Mouse (Mus musculus): ENCODE results near the gene Ywhab. TPM values are rescaled to one million over a fixed set of nuclear protein-coding genes. Genes with fewer than 3 reads are reported as not detected.

Ywhab gene
- polyA plus RNA-seq, 1 experiment from 2014 or later: 519 TPM

- no peak overlapping the region for H3K4me2 ChIP-seq
- H3K4me3 ChIP-seq (replicated peaks): no peak overlapping the region
- H3K9ac ChIP-seq (replicated peaks): no peak overlapping the region
- H3K27ac ChIP-seq (replicated peaks): no peak overlapping the region
- 93% methylated on average over 5 of the region's 5 CpGs for WGBS
- H3K4me1 ChIP-seq: peaks cover 14% of the 10 kb centered on the region
- ATAC-seq (ENCODE audit: low FRiP score): no peak
- H3K9me3 ChIP-seq (replicated peaks): no peaks in the 10 kb centered on the region
- no peaks in the 10 kb centered on the region for H3K27me3 ChIP-seq (replicated peaks)
- peaks cover 40% of the 10 kb centered on the region for H3K36me3 ChIP-seq
Measured at GRCm38 (mm10) chr2:164010496-164010895, 15.7 kb downstream of the Ywhab start.

- Histone ChIP-seq H3K9me3 (replicated peaks) (no peaks in the 10 kb centered on the region), H3K36me3 (peaks cover 44% of the 10 kb centered on the region), H3K4me1 (peaks cover 10% of the 10 kb centered on the region), H3K27ac (replicated peaks) (no peak overlapping the region), H3K4me3 (replicated peaks) (no peak overlapping the region), H3K4me2 (no peak overlapping the region), H3K9ac (replicated peaks) (no peak overlapping the region), H3K27me3 (replicated peaks) (no peaks in the 10 kb centered on the region)
- ATAC-seq (ENCODE audit: low FRiP score): no peak
- WGBS: 93% methylated on average over 3 of the region's 3 CpGs
Measured at GRCm38 (mm10) chr2:164010944-164011343, 16.2 kb downstream of the Ywhab start.

GRCm38 (mm10) chr2:164015304-164015703 lies 20.5 kb downstream of the Ywhab start:
- H3K9me3 ChIP-seq (replicated peaks): no peaks in the 10 kb centered on the region
- no peak overlapping the region for H3K4me2 ChIP-seq
- peaks cover 82% of the 10 kb centered on the region for H3K36me3 ChIP-seq
- no peaks in the 10 kb centered on the region for H3K27me3 ChIP-seq (replicated peaks)
- H3K27ac ChIP-seq (replicated peaks): no peak overlapping the region
- no peak overlapping the region for H3K4me3 ChIP-seq (replicated peaks)
- no peaks in the 10 kb centered on the region for H3K4me1 ChIP-seq
- 95% methylated on average over 16 of the region's 16 CpGs for WGBS
- no peak for ATAC-seq (ENCODE audit: low FRiP score)
- H3K9ac ChIP-seq (replicated peaks): no peak overlapping the region

GRCm38 (mm10) chr2:164018910-164019309 lies 24.1 kb downstream of the Ywhab start:
- peaks cover 58% of the 10 kb centered on the region for H3K36me3 ChIP-seq
- no peak for ATAC-seq (ENCODE audit: low FRiP score)
- H3K9ac ChIP-seq (replicated peaks): no peak overlapping the region

GRCm38 (mm10) chr2:164019943-164020342 lies 25.2 kb downstream of the Ywhab start:
- Histone ChIP-seq H3K27me3 (replicated peaks) (no peaks in the 10 kb centered on the region), H3K4me1 (no peaks in the 10 kb centered on the region), H3K36me3 (peaks cover 48% of the 10 kb centered on the region), H3K4me2 (no peak overlapping the region), H3K27ac (replicated peaks) (no peak overlapping the region), H3K9me3 (replicated peaks) (no peaks in the 10 kb centered on the region), H3K9ac (replicated peaks) (no peak overlapping the region), H3K4me3 (replicated peaks) (no peak overlapping the region)
- WGBS: 93% methylated on average over 4 of the region's 4 CpGs
- ATAC-seq (ENCODE audit: low FRiP score): no peak

More at GRCm38 (mm10) chr2:164018910-164019309, 24.1 kb downstream of the Ywhab start:
- H3K27me3 ChIP-seq (replicated peaks): no peaks in the 10 kb centered on the region
- no peaks in the 10 kb centered on the region for H3K9me3 ChIP-seq (replicated peaks)
- no peak overlapping the region for H3K4me3 ChIP-seq (replicated peaks)
- no peaks in the 10 kb centered on the region for H3K4me1 ChIP-seq
- 96% methylated on average over 3 of the region's 3 CpGs for WGBS
- no peak overlapping the region for H3K27ac ChIP-seq (replicated peaks)
- H3K4me2 ChIP-seq: no peak overlapping the region

GRCm38 (mm10) chr2:164022104-164022503 lies 27.3 kb downstream of the Ywhab start:
- Histone ChIP-seq H3K9me3 (replicated peaks) (no peaks in the 10 kb centered on the region), H3K27me3 (replicated peaks) (no peaks in the 10 kb centered on the region), H3K4me1 (no peaks in the 10 kb centered on the region), H3K9ac (replicated peaks) (no peak overlapping the region), H3K4me2 (no peak overlapping the region), H3K36me3 (peaks cover 27% of the 10 kb centered on the region), H3K4me3 (replicated peaks) (no peak overlapping the region), H3K27ac (replicated peaks) (no peak overlapping the region)
- 55% methylated on average over 2 of the region's 2 CpGs for WGBS
- no peak for ATAC-seq (ENCODE audit: low FRiP score)

- H3K27ac ChIP-seq (replicated peaks): no peak within 1 kb of the TSS
- no peak within 1 kb of the TSS for H3K4me2 ChIP-seq
- no peak for ATAC-seq (ENCODE audit: low FRiP score)
- 85% methylated on average over 16 of the region's 16 CpGs for WGBS
- H3K36me3 ChIP-seq: peaks cover under 1% of the 10 kb centered on the region
- H3K4me3 ChIP-seq (replicated peaks): no peak within 1 kb of the TSS
- no peak within 1 kb of the TSS for H3K9ac ChIP-seq (replicated peaks)
- H3K4me1 ChIP-seq: no peaks in the 10 kb centered on the region
- H3K9me3 ChIP-seq (replicated peaks): no peaks in the 10 kb centered on the region
- H3K27me3 ChIP-seq (replicated peaks): no peaks in the 10 kb centered on the region
Measured at GRCm38 (mm10) chr2:164025150-164025549, 30.4 kb downstream of the Ywhab start, which contains the start of gene Pabpc1l. Pabpc1l (plus strand) TSS chr2:164025450.

- Histone ChIP-seq H3K4me2 (no peak overlapping the region), H3K27me3 (replicated peaks) (no peaks in the 10 kb centered on the region), H3K36me3 (no peaks in the 10 kb centered on the region), H3K4me3 (replicated peaks) (no peak overlapping the region), H3K9me3 (replicated peaks) (no peaks in the 10 kb centered on the region), H3K9ac (replicated peaks) (no peak overlapping the region), H3K27ac (replicated peaks) (no peak overlapping the region), H3K4me1 (no peaks in the 10 kb centered on the region)
- no peak for ATAC-seq (ENCODE audit: low FRiP score)
- WGBS: 77% methylated on average over 10 of the region's 10 CpGs
Measured at GRCm38 (mm10) chr2:164031147-164031546, 36.4 kb downstream of the Ywhab start.

- Histone ChIP-seq H3K4me2 (no peak overlapping the region), H3K4me1 (no peaks in the 10 kb centered on the region), H3K36me3 (no peaks in the 10 kb centered on the region), H3K9me3 (replicated peaks) (no peaks in the 10 kb centered on the region), H3K27me3 (replicated peaks) (no peaks in the 10 kb centered on the region), H3K9ac (replicated peaks) (no peak overlapping the region), H3K27ac (replicated peaks) (no peak overlapping the region), H3K4me3 (replicated peaks) (no peak overlapping the region)
- no peak for ATAC-seq (ENCODE audit: low FRiP score)
- 95% methylated on average over 3 of the region's 3 CpGs for WGBS
Measured at GRCm38 (mm10) chr2:164032973-164033372, 38.2 kb downstream of the Ywhab start.

GRCm38 (mm10) chr2:164036520-164037019 lies 41.8 kb downstream of the Ywhab start:
- Histone ChIP-seq H3K27ac (replicated peaks) (no peak overlapping the region), H3K36me3 (no peaks in the 10 kb centered on the region), H3K4me1 (no peaks in the 10 kb centered on the region), H3K9me3 (replicated peaks) (no peaks in the 10 kb centered on the region), H3K9ac (replicated peaks) (no peak overlapping the region), H3K4me2 (no peak overlapping the region), H3K27me3 (replicated peaks) (no peaks in the 10 kb centered on the region), H3K4me3 (replicated peaks) (no peak overlapping the region)
- 68% methylated on average over 10 of the region's 10 CpGs for WGBS
- no peak for ATAC-seq (ENCODE audit: low FRiP score)

- peak; percentile 17; the same call in 1 of the 2 replicates for ATAC-seq (ENCODE audit: low FRiP score)
- no peaks in the 10 kb centered on the region for H3K36me3 ChIP-seq
- 95% methylated on average over 1 of the region's 1 CpGs for WGBS
Measured at GRCm38 (mm10) chr2:164038407-164039028, 43.8 kb downstream of the Ywhab start.

GRCm38 (mm10) chr2:164040949-164041348 lies 46.2 kb downstream of the Ywhab start:
- Histone ChIP-seq H3K4me1 (no peaks in the 10 kb centered on the region), H3K4me3 (replicated peaks) (no peak overlapping the region), H3K9ac (replicated peaks) (no peak overlapping the region), H3K4me2 (no peak overlapping the region), H3K27me3 (replicated peaks) (no peaks in the 10 kb centered on the region), H3K9me3 (replicated peaks) (no peaks in the 10 kb centered on the region), H3K27ac (replicated peaks) (no peak overlapping the region), H3K36me3 (no peaks in the 10 kb centered on the region)
- 86% methylated on average over 6 of the region's 6 CpGs for WGBS
- no peak for ATAC-seq (ENCODE audit: low FRiP score)

More at GRCm38 (mm10) chr2:164038407-164039028, 43.8 kb downstream of the Ywhab start:
- Histone ChIP-seq H3K4me2 (no peak overlapping the region), H3K9ac (replicated peaks) (no peak overlapping the region), H3K9me3 (replicated peaks) (no peaks in the 10 kb centered on the region), H3K4me1 (no peaks in the 10 kb centered on the region), H3K27me3 (replicated peaks) (no peaks in the 10 kb centered on the region), H3K27ac (replicated peaks) (no peak overlapping the region), H3K4me3 (replicated peaks) (no peak overlapping the region)
